Mouse (Mus musculus): ENCODE results near the gene Gabbr2. TPM values are rescaled to one million over a fixed set of nuclear protein-coding genes. Genes with fewer than 3 reads are reported as not detected.

Gabbr2 gene
- polyA plus RNA-seq, 1 experiment = 3.2 TPM

DNA sequence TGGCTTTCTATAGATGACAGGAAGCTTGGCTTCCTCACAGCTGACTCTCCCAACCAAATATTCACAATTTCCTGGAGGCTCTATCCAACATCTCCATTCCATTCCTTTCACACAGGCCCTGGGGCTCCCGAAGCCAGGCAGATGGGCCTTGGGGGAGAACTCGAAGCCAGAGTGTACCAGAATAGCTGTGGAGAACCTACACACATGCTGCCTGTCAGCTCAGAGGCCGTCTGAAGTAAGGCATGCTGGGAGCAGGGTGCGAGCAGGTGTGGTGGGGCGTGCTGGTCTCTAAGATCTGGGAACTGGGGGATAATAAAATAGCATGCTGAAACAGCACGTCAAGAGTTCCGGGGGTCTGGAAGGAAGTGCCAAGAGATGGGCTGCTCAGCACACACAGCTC lies 154.3 kb downstream of the Gabbr2 start:
- TF ChIP-seq CTCF (IDR thresholded peaks at IDR 0.05; ENCODE audit: control insufficient read depth, insufficient read depth, insufficient replicate concordance, low read depth, low read length) = no peak
- no peak for TF ChIP-seq POLR2A (IDR thresholded peaks at IDR 0.05; ENCODE audit: control insufficient read depth, low read depth, low read length)
- Histone ChIP-seq H3K27me3 (ENCODE audit: control insufficient read depth, insufficient read depth, low read length) (no peaks in the 10 kb centered on the region), H3K36me3 (ENCODE audit: control insufficient read depth, insufficient read depth, low read length) (no peaks in the 10 kb centered on the region), H3K4me3 (ENCODE audit: control insufficient read depth, low read depth, low read length) (no peak overlapping the region), H3K4me1 (ENCODE audit: control insufficient read depth, insufficient read depth, low read length) (no peaks in the 10 kb centered on the region), H3K27ac (ENCODE audit: control insufficient read depth, insufficient read depth, low read depth, low read length) (no peak overlapping the region)

DNA sequence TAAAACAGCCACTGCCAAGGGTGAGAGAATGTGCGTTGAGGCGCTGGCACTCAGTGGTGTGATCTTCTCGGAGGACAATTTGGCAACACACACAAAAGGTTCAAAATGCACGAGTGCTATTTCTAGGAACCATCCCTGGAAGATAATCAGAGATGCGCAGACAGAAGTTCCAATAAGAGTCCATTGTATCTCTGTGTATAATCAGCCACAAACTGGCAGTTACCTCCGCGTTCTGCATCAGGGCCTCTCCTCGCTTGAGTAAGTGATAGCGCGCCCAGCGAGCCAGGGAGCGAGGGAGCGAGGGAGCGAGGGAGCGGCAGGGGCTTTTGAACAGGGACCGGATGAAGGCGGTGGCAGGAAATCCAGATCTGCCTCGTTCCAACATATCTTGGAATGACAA lies 155.6 kb downstream of the Gabbr2 start:
- H3K27ac ChIP-seq (ENCODE audit: control insufficient read depth, insufficient read depth, low read depth, low read length) = no peak overlapping the region

DNA sequence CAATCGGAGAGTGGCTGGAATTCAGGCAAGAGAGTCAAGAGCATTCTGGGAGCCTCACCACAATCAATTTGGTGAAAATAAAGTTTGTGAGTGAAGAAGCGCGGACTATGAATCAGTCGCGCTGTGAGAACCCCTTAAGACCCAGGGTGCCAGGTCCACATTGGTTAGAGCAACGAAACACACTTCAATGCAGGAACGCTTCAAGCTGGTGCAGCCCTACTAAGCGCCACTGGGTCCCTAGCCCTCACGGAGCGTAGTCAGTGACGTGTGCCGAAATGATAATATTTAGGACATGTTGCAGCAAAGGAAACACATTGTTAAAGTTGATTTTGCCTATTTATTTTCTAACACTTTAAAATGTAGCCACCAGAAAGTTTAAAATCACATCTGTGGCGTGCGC lies 156.6 kb downstream of the Gabbr2 start:
- no peaks in the 10 kb centered on the region for H3K36me3 ChIP-seq (ENCODE audit: control insufficient read depth, insufficient read depth, low read length)
- H3K27ac ChIP-seq (ENCODE audit: control insufficient read depth, insufficient read depth, low read depth, low read length) = no peak overlapping the region
- no peak for TF ChIP-seq CTCF (IDR thresholded peaks at IDR 0.05; ENCODE audit: control insufficient read depth, insufficient read depth, insufficient replicate concordance, low read depth, low read length)
- no peak for TF ChIP-seq POLR2A (IDR thresholded peaks at IDR 0.05; ENCODE audit: control insufficient read depth, low read depth, low read length)
- no peaks in the 10 kb centered on the region for H3K27me3 ChIP-seq (ENCODE audit: control insufficient read depth, insufficient read depth, low read length)
- H3K4me1 ChIP-seq (ENCODE audit: control insufficient read depth, insufficient read depth, low read length) = no peaks in the 10 kb centered on the region
- H3K4me3 ChIP-seq (ENCODE audit: control insufficient read depth, low read depth, low read length) = no peak overlapping the region

More for the DNA sequence above, 155.6 kb downstream of the Gabbr2 start:
- H3K36me3 ChIP-seq (ENCODE audit: control insufficient read depth, insufficient read depth, low read length) = no peaks in the 10 kb centered on the region
- TF ChIP-seq POLR2A (IDR thresholded peaks at IDR 0.05; ENCODE audit: control insufficient read depth, low read depth, low read length) (no peak), CTCF (IDR thresholded peaks at IDR 0.05; ENCODE audit: control insufficient read depth, insufficient read depth, insufficient replicate concordance, low read depth, low read length) (no peak)
- H3K4me3 ChIP-seq (ENCODE audit: control insufficient read depth, low read depth, low read length) = no peak overlapping the region
- no peaks in the 10 kb centered on the region for H3K4me1 ChIP-seq (ENCODE audit: control insufficient read depth, insufficient read depth, low read length)
- H3K27me3 ChIP-seq (ENCODE audit: control insufficient read depth, insufficient read depth, low read length) = no peaks in the 10 kb centered on the region

DNA sequence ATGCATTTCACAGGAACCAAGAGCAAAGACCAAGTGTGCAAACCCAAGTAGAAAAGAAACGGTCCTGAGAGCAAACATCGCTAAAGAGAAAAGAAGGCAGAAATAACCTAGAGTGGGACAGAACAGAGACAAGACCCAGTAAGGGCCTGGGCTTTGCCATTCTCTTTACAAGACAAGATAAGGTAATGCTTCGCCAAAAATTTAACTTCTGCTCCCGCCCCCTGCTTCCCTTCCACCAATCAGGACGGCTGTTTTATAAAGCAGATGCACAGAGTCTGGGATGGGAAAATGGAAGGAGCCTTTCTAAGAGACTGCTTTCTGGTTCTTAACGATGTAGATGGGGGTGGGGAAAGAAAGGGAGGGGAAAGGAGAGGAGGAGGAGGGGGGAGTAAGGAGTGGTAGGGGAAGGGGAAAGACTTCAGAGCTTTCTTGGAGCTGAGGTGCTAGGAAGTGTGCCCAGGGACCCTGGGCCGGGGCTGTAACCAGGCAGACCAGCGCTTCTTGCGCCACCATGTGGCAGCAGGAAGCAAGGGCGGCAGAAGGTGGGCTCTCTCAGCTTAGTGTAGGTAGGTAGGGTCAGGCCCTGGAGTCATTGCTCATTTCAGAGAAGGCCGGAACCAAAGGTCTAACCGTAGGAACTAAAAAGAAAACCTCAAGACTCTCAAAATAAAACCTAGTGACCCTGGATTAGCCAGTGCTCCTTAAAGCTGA lies 158.7 kb downstream of the Gabbr2 start:
- Histone ChIP-seq H3K27me3 (ENCODE audit: control insufficient read depth, insufficient read depth, low read length) (no peaks in the 10 kb centered on the region), H3K4me1 (ENCODE audit: control insufficient read depth, insufficient read depth, low read length) (no peaks in the 10 kb centered on the region), H3K27ac (ENCODE audit: control insufficient read depth, insufficient read depth, low read depth, low read length) (no peak overlapping the region), H3K4me3 (ENCODE audit: control insufficient read depth, low read depth, low read length) (no peak overlapping the region), H3K36me3 (ENCODE audit: control insufficient read depth, insufficient read depth, low read length) (no peaks in the 10 kb centered on the region)
- TF ChIP-seq CTCF (IDR thresholded peaks at IDR 0.05; ENCODE audit: control insufficient read depth, insufficient read depth, insufficient replicate concordance, low read depth, low read length) (peak; percentile 74), POLR2A (IDR thresholded peaks at IDR 0.05; ENCODE audit: control insufficient read depth, low read depth, low read length) (no peak)

DNA sequence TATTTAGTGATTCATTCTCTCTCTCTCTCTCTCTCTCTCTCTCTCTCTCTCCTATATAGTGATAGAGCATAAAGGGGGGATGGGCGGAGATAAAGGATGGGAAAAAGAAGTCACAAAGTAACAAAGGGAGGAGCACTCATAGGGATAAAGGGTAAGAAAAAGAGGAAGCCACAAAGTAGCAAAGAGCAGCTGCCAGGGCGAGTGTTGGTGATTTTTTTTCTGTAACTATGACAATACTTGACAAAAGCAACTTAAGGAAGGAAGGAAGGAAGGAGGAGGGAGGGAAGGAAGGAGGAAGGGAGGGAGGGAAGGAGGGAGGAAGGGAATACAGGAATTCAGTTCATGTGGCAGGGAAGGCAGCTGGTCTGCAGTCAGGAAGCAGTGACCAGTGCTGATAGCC lies 162.0 kb downstream of the Gabbr2 start:
- no peak overlapping the region for H3K27ac ChIP-seq (ENCODE audit: control insufficient read depth, insufficient read depth, low read depth, low read length)
- H3K4me1 ChIP-seq (ENCODE audit: control insufficient read depth, insufficient read depth, low read length) = no peaks in the 10 kb centered on the region
- no peaks in the 10 kb centered on the region for H3K36me3 ChIP-seq (ENCODE audit: control insufficient read depth, insufficient read depth, low read length)
- no peaks in the 10 kb centered on the region for H3K27me3 ChIP-seq (ENCODE audit: control insufficient read depth, insufficient read depth, low read length)
- no peak overlapping the region for H3K4me3 ChIP-seq (ENCODE audit: control insufficient read depth, low read depth, low read length)
- TF ChIP-seq POLR2A (IDR thresholded peaks at IDR 0.05; ENCODE audit: control insufficient read depth, low read depth, low read length) (no peak), CTCF (IDR thresholded peaks at IDR 0.05; ENCODE audit: control insufficient read depth, insufficient read depth, insufficient replicate concordance, low read depth, low read length) (no peak)

DNA sequence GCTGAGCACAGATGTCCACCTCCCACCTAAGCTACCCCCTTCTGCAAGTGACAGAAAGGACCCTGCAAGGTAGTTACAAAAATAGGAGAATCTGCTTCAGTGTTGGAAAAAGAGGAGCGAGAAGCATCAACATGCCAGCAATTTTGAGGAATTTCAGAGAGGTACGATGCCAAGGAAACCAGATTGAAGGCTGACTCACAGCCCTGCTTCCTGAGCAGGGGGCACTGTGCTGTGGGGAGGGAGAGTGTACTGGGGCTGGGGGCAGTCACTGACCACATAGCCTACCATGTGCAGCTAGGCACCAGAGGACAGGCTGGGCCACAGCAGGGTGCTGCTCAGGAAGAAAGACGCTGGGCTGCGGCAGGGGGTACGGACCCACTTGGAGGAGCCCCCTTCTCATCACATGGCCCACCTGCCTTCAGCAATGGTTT lies 163.5 kb downstream of the Gabbr2 start:
- no peak overlapping the region for H3K27ac ChIP-seq (ENCODE audit: control insufficient read depth, insufficient read depth, low read depth, low read length)

DNA sequence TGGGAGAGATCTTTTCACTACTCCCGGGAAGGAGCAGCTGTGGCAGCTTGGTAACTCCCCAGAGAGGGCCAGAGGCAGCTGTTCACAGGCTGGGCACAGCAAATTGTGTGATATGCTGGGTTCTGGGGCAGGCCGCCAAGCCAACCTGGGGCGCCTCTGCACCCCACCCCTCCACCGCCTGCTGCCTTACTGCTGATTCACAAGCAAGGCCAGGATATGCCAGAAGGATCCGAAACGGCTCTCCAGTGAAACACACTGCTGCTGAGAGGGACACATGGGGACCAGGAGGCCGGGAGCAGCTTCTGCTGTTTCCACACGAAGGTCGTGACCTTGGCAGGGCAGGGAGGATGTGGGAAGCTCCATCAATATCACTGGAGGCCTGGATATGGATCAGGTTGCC lies 164.2 kb downstream of the Gabbr2 start:
- Histone ChIP-seq H3K4me3 (ENCODE audit: control insufficient read depth, low read depth, low read length) (no peak overlapping the region), H3K36me3 (ENCODE audit: control insufficient read depth, insufficient read depth, low read length) (no peaks in the 10 kb centered on the region), H3K27me3 (ENCODE audit: control insufficient read depth, insufficient read depth, low read length) (no peaks in the 10 kb centered on the region), H3K4me1 (ENCODE audit: control insufficient read depth, insufficient read depth, low read length) (no peaks in the 10 kb centered on the region), H3K27ac (ENCODE audit: control insufficient read depth, insufficient read depth, low read depth, low read length) (no peak overlapping the region)
- TF ChIP-seq CTCF (IDR thresholded peaks at IDR 0.05; ENCODE audit: control insufficient read depth, insufficient read depth, insufficient replicate concordance, low read depth, low read length) (no peak), POLR2A (IDR thresholded peaks at IDR 0.05; ENCODE audit: control insufficient read depth, low read depth, low read length) (no peak)

More for the DNA sequence above, 163.5 kb downstream of the Gabbr2 start:
- H3K4me3 ChIP-seq (ENCODE audit: control insufficient read depth, low read depth, low read length) = no peak overlapping the region
- no peaks in the 10 kb centered on the region for H3K36me3 ChIP-seq (ENCODE audit: control insufficient read depth, insufficient read depth, low read length)
- TF ChIP-seq POLR2A (IDR thresholded peaks at IDR 0.05; ENCODE audit: control insufficient read depth, low read depth, low read length) (no peak), CTCF (IDR thresholded peaks at IDR 0.05; ENCODE audit: control insufficient read depth, insufficient read depth, insufficient replicate concordance, low read depth, low read length) (no peak)
- no peaks in the 10 kb centered on the region for H3K27me3 ChIP-seq (ENCODE audit: control insufficient read depth, insufficient read depth, low read length)
- H3K4me1 ChIP-seq (ENCODE audit: control insufficient read depth, insufficient read depth, low read length) = no peaks in the 10 kb centered on the region

Data from testis, adult 2 months (tissue).